Mouse (Mus musculus): Measurements from ENCODE around the gene Mgat5. TPM values are rescaled to one million over a fixed set of nuclear protein-coding genes. Genes with fewer than 3 reads are reported as not detected.

Gene Mgat5
- polyA plus RNA-seq (2014; fragmentation: Illumina TruSeq; extraction: RNeasy Lipid Tissue Mini Kit (QIAGEN cat#74804); ENCODE audit: low read depth, low replicate concordance) = 11.5 TPM

GRCm38 (mm10) chr1:127204817-127205485, at the start of gene Mgat5:
TSS of gene Mgat5 (plus strand) at chr1:127205015.

Measured in testis, adult 10 weeks (tissue).